Mouse (Mus musculus) MEL (cell line): ENCODE data around the gene Tmem86b. TPM values are rescaled to one million over a fixed set of nuclear protein-coding genes. Genes with fewer than 3 reads are reported as not detected.

Experiments used
- DNase-seq: peaks from one replicate; pipeline ENCODE4 v3.0.0; 2011; ENCODE audit warnings: low read depth, low spot score
- H3K27ac ChIP-seq: 2 replicates; pipeline ENCODE4 v1.5.1; 2012; ENCODE audit warnings: low read depth, mild to moderate bottlenecking, control low read depth, low read length, moderate library complexity; ENCODE audit not compliant: control insufficient read depth
- H3K27me3 ChIP-seq, 2 experiments: fragments of 150-350 bp in 1 of 2; sonication (generic) in 1 of 2; 2 replicates each; pipeline ENCODE4 v1.6.1; 2012; ENCODE audit warnings: low read length in 2 of 2, mild to moderate bottlenecking in 2 of 2, improper control_type of control experiment in 1 of 2, moderate library complexity in 1 of 2; ENCODE audit not compliant: insufficient read depth in 2 of 2, control insufficient read depth in 1 of 2
- H3K36me3 ChIP-seq, 2 experiments: 2 replicates each; pipeline ENCODE4 v1.6.1; 2012 to 2014; ENCODE audit warnings: low read length in 2 of 2, improper control_type of control experiment in 1 of 2, inconsistent platforms in 1 of 2, mild to moderate bottlenecking in 1 of 2; ENCODE audit not compliant: insufficient read depth in 2 of 2, control insufficient read depth in 1 of 2
- H3K4me1 ChIP-seq, 2 experiments: fragments of 150-350 bp in 1 of 2; sonication (generic) in 1 of 2; 2 replicates each; pipeline ENCODE4 v1.6.1; 2012; ENCODE audit warnings: low read length in 2 of 2, improper control_type of control experiment in 1 of 2, mild to moderate bottlenecking in 1 of 2; ENCODE audit not compliant: insufficient read depth in 2 of 2, control insufficient read depth in 1 of 2
- H3K4me3 ChIP-seq, 2 experiments: fragments of 150-350 bp in 1 of 2; sonication (generic) in 1 of 2; 2 replicates each; pipeline ENCODE4 v1.5.1; 2012; ENCODE audit warnings: low read depth in 2 of 2, low read length in 2 of 2, mild to moderate bottlenecking in 2 of 2, moderate library complexity in 2 of 2, control low read depth in 1 of 2, improper control_type of control experiment in 1 of 2; ENCODE audit not compliant: control insufficient read depth in 1 of 2, insufficient read depth in 1 of 2
- H3K79me2 ChIP-seq: 2 replicates; pipeline ENCODE4 v1.6.1; 2012; ENCODE audit warnings: mild to moderate bottlenecking, low read length, moderate library complexity; ENCODE audit not compliant: control insufficient read depth, poor library complexity, insufficient read depth
- H3K9ac ChIP-seq: 2 replicates; pipeline ENCODE4 v1.6.1; 2012; ENCODE audit warnings: low read depth, mild to moderate bottlenecking, control low read depth, low read length, moderate library complexity; ENCODE audit not compliant: control insufficient read depth, poor library complexity, severe bottlenecking
- H3K9me3 ChIP-seq: fragments of 150-350 bp; sonication (generic); replicated peaks from 2 replicates; pipeline ENCODE4 v1.6.1; 2012; ENCODE audit warnings: mild to moderate bottlenecking, low read length, improper control_type of control experiment, moderate library complexity; ENCODE audit not compliant: insufficient read depth
- CTCF ChIP-seq, 3 experiments: IDR thresholded peaks in 2 of 3; conservative IDR thresholded peaks in 1 of 3; 2 replicates each; pipeline ENCODE4 v1.5.1; 2011 to 2012; ENCODE audit warnings: low read length in 3 of 3, low read depth in 2 of 3, mild to moderate bottlenecking in 2 of 3, improper control_type of control experiment in 1 of 3, inconsistent platforms in 1 of 3, mixed read lengths in 1 of 3, moderate library complexity in 1 of 3; ENCODE audit not compliant: control insufficient read depth in 1 of 3, insufficient read depth in 1 of 3, poor library complexity in 1 of 3, severe bottlenecking in 1 of 3
- E2F4 ChIP-seq: IDR thresholded peaks from 2 replicates; pipeline ENCODE4 v1.6.1; 2011; ENCODE audit warnings: low read depth, low read length, improper control_type of control experiment, borderline replicate concordance
- EP300 ChIP-seq, 2 experiments: IDR thresholded peaks; 2 replicates each; pipeline ENCODE4 v1.6.1; 2011; ENCODE audit warnings: improper control_type of control experiment in 2 of 2, low read length in 2 of 2, low read depth in 1 of 2, mild to moderate bottlenecking in 1 of 2
- GABPA ChIP-seq: IDR thresholded peaks from 2 replicates; pipeline ENCODE4 v1.6.1; 2012; ENCODE audit warnings: low read depth, mild to moderate bottlenecking, inconsistent platforms, low read length, improper control_type of control experiment, moderate library complexity
- GATA1 ChIP-seq: IDR thresholded peaks from 2 replicates; pipeline ENCODE4 v1.6.1; 2011; ENCODE audit warnings: low read depth, low read length, improper control_type of control experiment
- HCFC1 ChIP-seq: IDR thresholded peaks from 2 replicates; pipeline ENCODE4 v1.6.1; 2012; ENCODE audit warnings: low read depth, mild to moderate bottlenecking, inconsistent platforms, low read length, improper control_type of control experiment, moderate library complexity
- KAT2A ChIP-seq: conservative IDR thresholded peaks from 2 replicates; pipeline ENCODE4 v1.6.1; 2012; ENCODE audit warnings: low read depth, low read length, improper control_type of control experiment, inconsistent platforms
- MAFK ChIP-seq: IDR thresholded peaks from 2 replicates; pipeline ENCODE4 v1.6.1; 2011; ENCODE audit warnings: low read depth, mild to moderate bottlenecking, low read length, improper control_type of control experiment, borderline replicate concordance
- MEF2A ChIP-seq: IDR thresholded peaks from 2 replicates; pipeline ENCODE4 v1.6.1; 2014; ENCODE audit warnings: low read depth, mild to moderate bottlenecking, inconsistent platforms, low read length, improper control_type of control experiment; ENCODE audit not compliant: poor library complexity, insufficient replicate concordance, severe bottlenecking; ENCODE audit errors: extremely low read depth
- MXI1 ChIP-seq: IDR thresholded peaks from 2 replicates; pipeline ENCODE4 v1.6.1; 2011; ENCODE audit warnings: mild to moderate bottlenecking, low read depth, low read length, improper control_type of control experiment
- MYC ChIP-seq: IDR thresholded peaks from 2 replicates; pipeline ENCODE4 v1.6.1; 2011; ENCODE audit warnings: low read depth, mild to moderate bottlenecking, low read length, improper control_type of control experiment, moderate library complexity
- POLR2AphosphoS2 ChIP-seq: IDR thresholded peaks from 2 replicates; pipeline ENCODE4 v1.6.1; 2011; ENCODE audit warnings: low read length, improper control_type of control experiment
- RAD21 ChIP-seq: IDR thresholded peaks from 2 replicates; pipeline ENCODE4 v1.6.1; 2011; ENCODE audit warnings: mild to moderate bottlenecking, low read depth, low read length, improper control_type of control experiment
- SIN3A ChIP-seq: IDR thresholded peaks from 2 replicates; pipeline ENCODE4 v1.6.1; 2012; ENCODE audit warnings: low read length, improper control_type of control experiment, inconsistent platforms
- SMC3 ChIP-seq: IDR thresholded peaks from 2 replicates; pipeline ENCODE4 v1.6.1; 2011; ENCODE audit warnings: low read depth, low read length, improper control_type of control experiment
- TBP ChIP-seq: IDR thresholded peaks from 2 replicates; pipeline ENCODE4 v1.8.0; 2011; ENCODE audit warnings: low read depth, low read length, improper control_type of control experiment
- TCF12 ChIP-seq: IDR thresholded peaks from 2 replicates; pipeline ENCODE4 v1.6.1; 2014; ENCODE audit warnings: low read depth, mild to moderate bottlenecking, inconsistent platforms, low read length, improper control_type of control experiment, moderate library complexity
- UBTF ChIP-seq: IDR thresholded peaks from 2 replicates; pipeline ENCODE4 v1.6.1; 2012; ENCODE audit warnings: low read depth, mild to moderate bottlenecking, inconsistent platforms, low read length, improper control_type of control experiment, moderate library complexity, borderline replicate concordance; ENCODE audit not compliant: insufficient read depth
- USF1 ChIP-seq: IDR thresholded peaks from 2 replicates; pipeline ENCODE4 v1.6.1; 2014; ENCODE audit warnings: low read depth, mild to moderate bottlenecking, inconsistent platforms, low read length, improper control_type of control experiment, moderate library complexity
- USF2 ChIP-seq, 2 experiments: IDR thresholded peaks; 2 replicates each; pipeline ENCODE4 v1.6.1; 2011 to 2012; ENCODE audit warnings: improper control_type of control experiment in 2 of 2, low read length in 2 of 2, borderline replicate concordance in 1 of 2, inconsistent platforms in 1 of 2, low read depth in 1 of 2, mild to moderate bottlenecking in 1 of 2; ENCODE audit not compliant: insufficient read depth in 1 of 2
- ZC3H11A ChIP-seq: IDR thresholded peaks from 2 replicates; pipeline ENCODE4 v1.6.1; 2012; ENCODE audit warnings: low read depth, mild to moderate bottlenecking, inconsistent platforms, low read length, improper control_type of control experiment
- ZMIZ1 ChIP-seq: IDR thresholded peaks from 2 replicates; pipeline ENCODE4 v1.6.1; 2012; ENCODE audit warnings: low read depth, mild to moderate bottlenecking, inconsistent platforms, low read length, improper control_type of control experiment, moderate library complexity
- ZNF384 ChIP-seq: IDR thresholded peaks from 2 replicates; pipeline ENCODE4 v1.6.1; 2012; ENCODE audit warnings: low read depth, mild to moderate bottlenecking, inconsistent platforms, low read length, improper control_type of control experiment
- polyA plus RNA-seq, 2 experiments: library from polyadenylated mRNA; stranded (reverse) in 1 of 2; unstranded in 1 of 2; fragments of >175 nt in 1 of 2; fragments of >200 nt in 1 of 2; gene quantifications; 2 replicates each; pipeline versions ENCODE4 v1.2.1 to v1.2.4; 2012; ENCODE audit warnings: low replicate concordance in 2 of 2, low read depth in 1 of 2; ENCODE audit not compliant: insufficient read length in 2 of 2, insufficient read depth in 1 of 2, missing spikeins in 1 of 2
- total RNA-seq: library from RNA; depleted of rRNA; stranded (reverse); fragments of 300-350 nt; gene quantifications from 2 replicates; pipeline ENCODE4 v1.2.3, GENCODE M21; 2012

The Tmem86b gene
- total and polyA plus RNA-seq, 3 experiments, result 10.2 to 31.6 TPM; not detected in 1

DNA sequence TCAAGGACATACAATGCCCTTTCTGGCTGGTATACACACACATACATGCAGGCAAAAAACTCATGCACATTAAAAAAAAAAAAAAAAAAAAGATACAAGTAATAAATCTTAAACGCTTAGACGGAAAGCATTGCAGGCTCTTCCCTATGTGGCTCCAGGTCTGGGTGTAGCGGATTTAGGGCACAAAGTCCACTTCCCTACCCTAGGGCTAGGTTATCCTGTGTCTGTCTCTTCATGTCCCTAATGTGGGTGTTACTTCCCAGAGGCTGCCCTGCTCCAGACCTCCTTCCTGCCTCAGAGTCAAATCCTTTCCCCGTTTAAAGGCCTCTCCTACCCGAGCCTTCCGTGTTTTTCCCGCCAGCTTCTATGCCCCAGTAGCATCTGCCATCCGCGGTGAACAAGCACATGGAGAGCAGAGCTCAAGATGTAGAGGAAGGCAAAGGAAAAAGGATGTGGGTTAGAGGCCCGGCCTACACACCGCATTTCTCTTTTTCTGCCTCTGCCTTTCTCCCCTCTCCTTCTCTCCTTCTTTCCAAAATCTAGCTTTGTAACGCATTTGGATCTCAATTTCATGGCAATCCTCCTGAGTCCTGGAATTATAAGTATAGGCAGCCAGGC, 43.0 kb upstream of the Tmem86b start:
- H3K9me3 ChIP-seq, result no peaks in the 10 kb centered on the region
- no peak overlapping the region for H3K9ac ChIP-seq
- H3K4me1 ChIP-seq, result peaks cover 12 to 16% of the 10 kb centered on the region in 2 experiments
- DNase-seq, result no peak
- H3K79me2 ChIP-seq, result no peaks in the 10 kb centered on the region
- no peaks in the 10 kb centered on the region for H3K27me3 ChIP-seq
- TF ChIP-seq TBP (no peak), USF2 (IDR thresholded peaks at IDR 0.05; ENCODE audit: borderline replicate concordance in 1 of 2, insufficient read depth in 1 of 2, low read depth in 1 of 2, low read length in 2 of 2) (no peak), USF1 (no peak), GABPA (no peak), RAD21 (no peak), MAFK (no peak), ZNF384 (no peak), E2F4 (no peak), ZC3H11A (no peak)
- no peak overlapping the region for H3K27ac ChIP-seq
- peaks cover 7 to 15% of the 10 kb centered on the region in 2 experiments for H3K36me3 ChIP-seq
- no peak overlapping the region for H3K4me3 ChIP-seq

DNA sequence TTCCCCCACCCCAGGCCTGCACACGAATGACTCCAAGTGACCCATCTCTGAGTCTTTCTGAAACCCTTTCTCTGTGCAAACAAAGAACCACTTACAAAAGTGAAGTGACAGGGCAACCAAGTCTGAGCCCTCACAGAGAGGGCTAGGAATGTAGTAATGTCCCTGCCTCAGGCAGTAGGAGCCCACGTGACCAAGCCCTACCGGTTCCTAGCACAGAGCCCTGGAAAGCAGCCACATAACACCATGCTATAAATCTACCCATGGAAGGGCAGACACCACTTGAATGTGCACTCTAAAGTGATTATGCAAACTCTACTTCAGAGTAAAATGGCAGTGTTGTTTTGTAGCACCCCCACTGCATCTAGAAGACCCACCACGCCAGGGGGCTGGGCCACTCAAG, 40.7 kb upstream of the Tmem86b start:
- H3K9me3 ChIP-seq, result no peaks in the 10 kb centered on the region
- H3K4me1 ChIP-seq, result peaks cover 12 to 16% of the 10 kb centered on the region in 2 experiments
- no peak for DNase-seq
- H3K27ac ChIP-seq, result no peak overlapping the region
- H3K9ac ChIP-seq, result no peak overlapping the region
- H3K36me3 ChIP-seq, result peaks cover 8 to 15% of the 10 kb centered on the region in 2 experiments
- H3K4me3 ChIP-seq, result no peak overlapping the region
- no peaks in the 10 kb centered on the region for H3K27me3 ChIP-seq
- TF ChIP-seq SIN3A (no peak), HCFC1 (no peak), GATA1 (no peak), ZNF384 (no peak), EP300 (IDR thresholded peaks at IDR 0.05; ENCODE audit: low read depth in 1 of 2, low read length in 2 of 2) (no peak), TCF12 (no peak), E2F4 (no peak), CTCF (IDR thresholded peaks at IDR 0.05 in 2 of 3, conservative IDR thresholded peaks at IDR 0.05 in 1 of 3; ENCODE audit: control insufficient read depth in 1 of 3, insufficient read depth in 1 of 3, low read depth in 2 of 3, low read length in 3 of 3, poor library complexity in 1 of 3, severe bottlenecking in 1 of 3) (no peak), ZMIZ1 (no peak), MXI1 (no peak), SMC3 (no peak), USF1 (no peak), MYC (no peak), MEF2A (no peak), POLR2AphosphoS2 (no peak), UBTF (no peak), RAD21 (no peak), KAT2A (no peak)
- TF ChIP-seq, all 39 proteins: peak for 0
- H3K79me2 ChIP-seq, result no peaks in the 10 kb centered on the region
